Mouse (Mus musculus): Measurements from ENCODE around the gene Birc6.

- no peak for TF ChIP-seq CTCF (IDR thresholded peaks at IDR 0.05; ENCODE audit: extremely low read depth, insufficient read depth, low read length)
- TF ChIP-seq POLR2A (IDR thresholded peaks at IDR 0.05; ENCODE audit: extremely low read depth, insufficient read depth, low read length): no peak
Measured at GRCm38 (mm10) chr17:74670031-74670430, 141.9 kb downstream of the Birc6 start.
